8 mouse cellular contexts compared by ENCODE assay signal in genomic region chr4:115984111-115984510, GRCm38 (mm10). TPM values are rescaled to one million over a fixed set of nuclear protein-coding genes. Genes with fewer than 3 reads are reported as not detected.
DNase-seq lines count a peak whose midpoint lies in the region; ATAC-seq and TF ChIP-seq lines count a peak whose summit lies in the region.

No protein-coding gene starts in this region.

- peak overlapping the region; percentile 71 for H3K9ac ChIP-seq in MEL (ENCODE audit: control insufficient read depth, low read depth, low read length, poor library complexity, severe bottlenecking)
- no peak overlapping the region for H3K9ac ChIP-seq in hindbrain, embryonic 11.5 days (ENCODE audit: low read depth, low read length)

- peak; percentile 79 for ATAC-seq in frontal cortex, adult (ENCODE audit: low TSS enrichment)
- peak; percentile 67; the same call in 1 of the 2 replicates for ATAC-seq in hindbrain, embryonic 11.5 days (ENCODE audit: low FRiP score)

- no peaks in the 10 kb centered on the region for H3K9me3 ChIP-seq in MEL (replicated peaks; ENCODE audit: insufficient read depth, low read length)
- no peaks in the 10 kb centered on the region for H3K9me3 ChIP-seq in hindbrain, embryonic 11.5 days (ENCODE audit: control insufficient read depth, low read length)

- 4% methylated on average over 13 of the region's 13 CpGs for WGBS in hindbrain, embryonic 11.5 days

- peak; percentile 50 for TF ChIP-seq RAD21 in MEL (IDR thresholded peaks at IDR 0.05; ENCODE audit: low read depth, low read length)

- peak overlapping the region; percentile 51 to 52 for H3K4me3 ChIP-seq in MEL (ENCODE audit: control insufficient read depth in 1 of 2, insufficient read depth in 1 of 2, low read depth in 2 of 2, low read length in 2 of 2)
- no peak overlapping the region for H3K4me3 ChIP-seq in hindbrain, embryonic 11.5 days (ENCODE audit: low read depth, low read length)

- no peak for TF ChIP-seq POLR2A in MEL (IDR thresholded peaks at IDR 0.05; ENCODE audit: control insufficient read depth in 1 of 2, insufficient read depth in 1 of 2, low read depth in 1 of 2, low read length in 2 of 2, poor library complexity in 1 of 2)

- no peaks in the 10 kb centered on the region for H3K79me2 ChIP-seq in MEL (ENCODE audit: control insufficient read depth, insufficient read depth, low read length, poor library complexity)

- H3K36me3 ChIP-seq in MEL (ENCODE audit: control insufficient read depth in 1 of 2, insufficient read depth in 2 of 2, low read length in 2 of 2), result peaks cover 0 to 3% of the 10 kb centered on the region in 2 experiments; a peak in 1 of 4 replicates
- no peaks in the 10 kb centered on the region for H3K36me3 ChIP-seq in hindbrain, embryonic 11.5 days (ENCODE audit: control insufficient read depth, insufficient read depth, low read length)

- TF ChIP-seq CTCF in MEL (IDR thresholded peaks at IDR 0.05 in 2 of 3, conservative IDR thresholded peaks at IDR 0.05 in 1 of 3; ENCODE audit: control insufficient read depth in 1 of 3, insufficient read depth in 1 of 3, low read depth in 2 of 3, low read length in 3 of 3, poor library complexity in 1 of 3, severe bottlenecking in 1 of 3), result peak; percentile 60 to 77 (median 69)

- DNase-seq in MEL (ENCODE audit: low read depth, low spot score), result peak; percentile 89
- DNase-seq in cerebellum, adult 18-20 months, result peak; percentile 87 to 89
- DNase-seq in hindbrain, embryonic 11.5 days (ENCODE audit: low spot score), result peak; percentile 96
- peak; percentile 42 for DNase-seq in layer of hippocampus, adult 9-10 months (ENCODE audit: low spot score)
- DNase-seq in lung, postnatal 10 days, result peak; percentile 90
- DNase-seq in retina, embryonic 14.5 days (ENCODE audit: low spot score), result peak; percentile 95
- DNase-seq in thymus, postnatal 36 days, result peak; percentile 67 to 78

- H3K27me3 ChIP-seq in MEL (ENCODE audit: control insufficient read depth in 1 of 2, insufficient read depth in 2 of 2, low read length in 2 of 2), result no peaks in the 10 kb centered on the region
- peaks cover 22% of the 10 kb centered on the region for H3K27me3 ChIP-seq in hindbrain, embryonic 11.5 days (ENCODE audit: control insufficient read depth, insufficient read depth, low read length)

- peak overlapping the region; percentile 24; the same call in 1 of the 2 replicates for H3K27ac ChIP-seq in MEL (ENCODE audit: control insufficient read depth, low read depth, low read length)
- no peak overlapping the region for H3K27ac ChIP-seq in hindbrain, embryonic 11.5 days (ENCODE audit: low read depth, low read length)

- no peak for TF ChIP-seq EP300 in MEL (IDR thresholded peaks at IDR 0.05; ENCODE audit: low read depth in 1 of 2, low read length in 2 of 2)

- no peak overlapping the region for H3K4me2 ChIP-seq in hindbrain, embryonic 11.5 days (replicated peaks; ENCODE audit: low read depth, low read length)

- H3K4me1 ChIP-seq in MEL (ENCODE audit: control insufficient read depth in 1 of 2, insufficient read depth in 2 of 2, low read length in 2 of 2), result peaks cover 0 to 9% of the 10 kb centered on the region in 2 experiments; a peak in 1 of 4 replicates
- peaks cover 2% of the 10 kb centered on the region; the same call in 1 of the 2 replicates for H3K4me1 ChIP-seq in hindbrain, embryonic 11.5 days (replicated peaks; ENCODE audit: control insufficient read depth, insufficient read depth, low read length)

TF ChIP-seq in MEL, 35 proteins besides CTCF, POLR2A, EP300 and RAD21:
- TF ChIP-seq MAFK (IDR thresholded peaks at IDR 0.05; ENCODE audit: borderline replicate concordance, low read depth, low read length) (no peak), HCFC1 (IDR thresholded peaks at IDR 0.05; ENCODE audit: low read depth, low read length) (peak; percentile 47), SIN3A (IDR thresholded peaks at IDR 0.05; ENCODE audit: low read length) (peak; percentile 44), ZC3H11A (IDR thresholded peaks at IDR 0.05; ENCODE audit: low read depth, low read length) (0 out of 2 replicates have a peak, but pooled peaks have one; percentile 22), MXI1 (IDR thresholded peaks at IDR 0.05; ENCODE audit: low read depth, low read length) (no peak), RCOR1 (IDR thresholded peaks at IDR 0.05; ENCODE audit: low read depth, low read length) (0 out of 2 replicates have a peak, but pooled peaks have one; percentile 5), GABPA (IDR thresholded peaks at IDR 0.05; ENCODE audit: low read depth, low read length) (0 out of 2 replicates have a peak, but pooled peaks have one; percentile 24), MAZ (IDR thresholded peaks at IDR 0.05; ENCODE audit: low read depth, low read length) (no peak), MYB (IDR thresholded peaks at IDR 0.05; ENCODE audit: low read depth, low read length) (no peak), ELF1 (IDR thresholded peaks at IDR 0.05; ENCODE audit: low read depth, low read length) (0 out of 2 replicates have a peak, but pooled peaks have one; percentile 10), SMC3 (IDR thresholded peaks at IDR 0.05; ENCODE audit: low read depth, low read length) (peak; percentile 61), BHLHE40 (IDR thresholded peaks at IDR 0.05; ENCODE audit: borderline replicate concordance, low read depth, low read length) (no peak), CHD1 (IDR thresholded peaks at IDR 0.05; ENCODE audit: low read depth, low read length) (no peak), USF2 (IDR thresholded peaks at IDR 0.05; ENCODE audit: borderline replicate concordance in 1 of 2, insufficient read depth in 1 of 2, low read depth in 1 of 2, low read length in 2 of 2) (no peak)

RNA-seq across cellular contexts. Expression of gene Faah, which starts 33.6 kb away (rescaled TPM):
- 7.5 and 10.8 TPM in 2 replicates for total RNA-seq in MEL (2012; rRNA removed)
- 10 to 100 TPM in 1 of 2 experiments, not detected in 1; 22.2 TPM for polyA plus RNA-seq in MEL (2012; ENCODE audit: insufficient read depth in 1 of 2, insufficient read length in 2 of 2, low read depth in 1 of 2, low replicate concordance in 2 of 2, missing spikeins in 1 of 2)
- 3.9 and 4.1 TPM in 2 replicates for polyA plus RNA-seq in hindbrain, embryonic 11.5 days (2014; fragmentation: Nextera tagmentation; extraction: Ambion mirVana)

RNA-seq across cellular contexts. Expression of gene Dmbx1, which starts 44.4 kb away (rescaled TPM):
- 0.16 and 0.19 TPM in 2 replicates for total RNA-seq in MEL (2012; rRNA removed)
- polyA plus RNA-seq in MEL (2012; ENCODE audit: insufficient read depth in 1 of 2, insufficient read length in 2 of 2, low read depth in 1 of 2, low replicate concordance in 2 of 2, missing spikeins in 1 of 2), result 1 to 10 TPM in 1 of 2 experiments, not detected in 1; 2.3 TPM
- 2.4 and 2.5 TPM in 2 replicates for polyA plus RNA-seq in hindbrain, embryonic 11.5 days (2014; fragmentation: Nextera tagmentation; extraction: Ambion mirVana)

Comparison
In these comparisons a context has a peak if more than half of its experiments do, and no peak if none do; other contexts are left out.
1. DNase-seq: peak in every context shown above with its lines; median percentile 96 in hindbrain, embryonic 11.5 days; 95 in retina, embryonic 14.5 days; 90 in lung, postnatal 10 days; 89 in MEL; 88 in cerebellum, adult 18-20 months; 72 in thymus, postnatal 36 days; 42 in layer of hippocampus, adult 9-10 months.